Comparison of ENCODE assay signal across 8 mouse cellular contexts in genomic region chr11:57617526-57618264, GRCm38 (mm10). TPM values are rescaled to one million over a fixed set of nuclear protein-coding genes. Genes with fewer than 3 reads are reported as not detected.
DNase-seq lines count a peak whose midpoint lies in the region; ATAC-seq and TF ChIP-seq lines count a peak whose summit lies in the region.

No protein-coding gene starts in this region.

- TF ChIP-seq POLR2A in CH12.LX (IDR thresholded peaks at IDR 0.05; ENCODE audit: low read depth, low read length): no peak

- H3K4me2 ChIP-seq in CH12.LX (ENCODE audit: insufficient read depth, low read depth, poor library complexity, severe bottlenecking): no peak overlapping the region
- H3K4me2 ChIP-seq in kidney, embryonic 14.5 days (replicated peaks; ENCODE audit: low read depth, low read length): no peak overlapping the region

- dilution Hi-C loops in CH12.LX (cut with MboI; ENCODE audit: extremely low pct_ligation_motif_present, extremely low pct_unique_long_range_greater_than_20kb, low sequenced_read_pairs): no loop called here

- TF ChIP-seq EP300 in CH12.LX (IDR thresholded peaks at IDR 0.05; ENCODE audit: low read length): no peak

- no peak overlapping the region for H3K9ac ChIP-seq in CH12.LX (ENCODE audit: insufficient read depth, low read depth)
- no peak overlapping the region for H3K9ac ChIP-seq in kidney, embryonic 14.5 days (ENCODE audit: low read depth, low read length)

- H3K27ac ChIP-seq in CH12.LX (ENCODE audit: insufficient read depth, low read depth): no peak overlapping the region
- H3K27ac ChIP-seq in kidney, embryonic 14.5 days (ENCODE audit: low read depth, low read length): no peak overlapping the region

- no peak overlapping the region for H3K4me3 ChIP-seq in CH12.LX (replicated peaks in 1 of 3; ENCODE audit: low read depth in 2 of 3, low read length in 2 of 3, poor library complexity in 1 of 3)
- no peak overlapping the region for H3K4me3 ChIP-seq in kidney, embryonic 14.5 days (ENCODE audit: low read length)

- in situ Hi-C loops in CH12.LX (cut with MboI; ENCODE audit: low pct_ligation_motif_present, low pct_unique_long_range_greater_than_20kb, low sequenced_read_pairs): loop anchor here (25.0 kb wide), 1 partner anchor 320 kb away; no protein-coding TSS in a partner anchor

- DNase-seq in adrenal gland, adult (ENCODE audit: inconsistent age in 2 of 2, low spot score in 1 of 2): peak; percentile 70 to 86
- DNase-seq in adrenal gland, postnatal 4 days (ENCODE audit: low spot score in 2 of 2): no peak
- peak; percentile 16 for DNase-seq in CH12.LX (ENCODE audit: extremely low read depth)
- DNase-seq in c-Kit-positive CD71-positive TER-119-positive erythroid progenitor cells, embryonic 14.5 days (ENCODE audit: low spot score): peak; percentile 35
- peak; percentile 43 to 50 for DNase-seq in gastrocnemius, adult 8-10 months (ENCODE audit: low spot score in 2 of 2)
- DNase-seq in lung, adult 18-20 months: peak; percentile 37 to 51
- DNase-seq in right cerebral cortex, postnatal 14 days: peak; percentile 40

- no peaks in the 10 kb centered on the region for H3K9me3 ChIP-seq in CH12.LX (replicated peaks; ENCODE audit: low read length)
- no peaks in the 10 kb centered on the region for H3K9me3 ChIP-seq in kidney, embryonic 14.5 days (ENCODE audit: control insufficient read depth, low read length)

- H3K79me2 ChIP-seq in CH12.LX (replicated peaks; ENCODE audit: control insufficient read depth, extremely low read depth, insufficient read depth, poor library complexity, severe bottlenecking): no peaks in the 10 kb centered on the region

- H3K4me1 ChIP-seq in CH12.LX (ENCODE audit: control insufficient read depth in 1 of 2, insufficient read depth in 2 of 2): no peaks in the 10 kb centered on the region
- no peaks in the 10 kb centered on the region for H3K4me1 ChIP-seq in kidney, embryonic 14.5 days (ENCODE audit: control insufficient read depth, insufficient read depth, low read length)

- TF ChIP-seq CTCF in CH12.LX (conservative IDR thresholded peaks at IDR 0.05 in 1 of 2, IDR thresholded peaks at IDR 0.05 in 1 of 2; ENCODE audit: low read depth in 2 of 2, low read length in 2 of 2): peak in 1 of 2 experiments; percentile 73; a peak in 2 of 4 replicates

- H3K36me3 ChIP-seq in CH12.LX (replicated peaks in 1 of 2; ENCODE audit: control insufficient read depth in 1 of 2, insufficient read depth in 1 of 2, low read length in 1 of 2): no peaks in the 10 kb centered on the region
- no peaks in the 10 kb centered on the region for H3K36me3 ChIP-seq in kidney, embryonic 14.5 days (ENCODE audit: control insufficient read depth, insufficient read depth, low read length)

- H3K27me3 ChIP-seq in CH12.LX (replicated peaks): peaks cover 92% of the 10 kb centered on the region
- H3K27me3 ChIP-seq in kidney, embryonic 14.5 days (ENCODE audit: control insufficient read depth, insufficient read depth, low read length): no peaks in the 10 kb centered on the region

- TF ChIP-seq RAD21 in CH12.LX (IDR thresholded peaks at IDR 0.05; ENCODE audit: low read depth, low read length): peak; percentile 40

- WGBS in kidney, embryonic 14.5 days: 25% methylated on average over 15 of the region's 15 CpGs

- ATAC-seq in kidney, embryonic 14.5 days (ENCODE audit: low FRiP score, low TSS enrichment): peak; percentile 64

TF ChIP-seq in CH12.LX, 34 proteins besides CTCF, POLR2A, EP300 and RAD21:
- peak; percentile 72 for TF ChIP-seq SMC3 (IDR thresholded peaks at IDR 0.05; ENCODE audit: low read depth, low read length)
- no peak for TF ChIP-seq E2F4 (IDR thresholded peaks at IDR 0.05; ENCODE audit: insufficient replicate concordance, low read depth, low read length)

RNA-seq across cellular contexts. Expression of gene Galnt10, which starts 27.5 kb away (rescaled TPM):
- total RNA-seq in adrenal gland, postnatal 4 days (2021): 10 to 100 TPM; 44.5 to 46.2 TPM
- 0.85 and 0.92 TPM in 2 replicates for total RNA-seq in CH12.LX (2012; rRNA removed)
- not detected in 2 replicates for total RNA-seq in CH12.LX (2014; rRNA removed)
- polyA plus RNA-seq in CH12.LX (2012; ENCODE audit: insufficient read length, low read depth): 0.07 TPM in 1 of 2 replicates, not detected in the other
- total RNA-seq in gastrocnemius, adult 8-10 months (2022): 1 to 10 TPM; 2.3 to 3.5 (median 3.2) TPM
- 7.3 and 13.0 TPM in 2 replicates for polyA plus RNA-seq in kidney, embryonic 14.5 days (2014; fragmentation: Nextera tagmentation; extraction: Ambion mirVana)

Comparison
In these comparisons a context has a peak if more than half of its experiments do, and no peak if none do; other contexts are left out.
1. DNase-seq: peak in adrenal gland, adult (2 of 2), CH12.LX (single experiment), c-Kit-positive CD71-positive TER-119-positive erythroid progenitor cells, embryonic 14.5 days (single experiment), gastrocnemius, adult 8-10 months (2 of 2), lung, adult 18-20 months (2 of 2) and right cerebral cortex, postnatal 14 days (single experiment); none in adrenal gland, postnatal 4 days (0 of 2).
2. RNA of gene Galnt10, which starts 27.5 kb away (total RNA-seq): 44.5 to 46.2 TPM in adrenal gland, postnatal 4 days; 2.3 to 3.5 TPM in gastrocnemius, adult 8-10 months and 0.85 to 0.92 TPM in CH12.LX; every median in the first group is over 10 times any median in the second.